In the genomic region with DNA sequence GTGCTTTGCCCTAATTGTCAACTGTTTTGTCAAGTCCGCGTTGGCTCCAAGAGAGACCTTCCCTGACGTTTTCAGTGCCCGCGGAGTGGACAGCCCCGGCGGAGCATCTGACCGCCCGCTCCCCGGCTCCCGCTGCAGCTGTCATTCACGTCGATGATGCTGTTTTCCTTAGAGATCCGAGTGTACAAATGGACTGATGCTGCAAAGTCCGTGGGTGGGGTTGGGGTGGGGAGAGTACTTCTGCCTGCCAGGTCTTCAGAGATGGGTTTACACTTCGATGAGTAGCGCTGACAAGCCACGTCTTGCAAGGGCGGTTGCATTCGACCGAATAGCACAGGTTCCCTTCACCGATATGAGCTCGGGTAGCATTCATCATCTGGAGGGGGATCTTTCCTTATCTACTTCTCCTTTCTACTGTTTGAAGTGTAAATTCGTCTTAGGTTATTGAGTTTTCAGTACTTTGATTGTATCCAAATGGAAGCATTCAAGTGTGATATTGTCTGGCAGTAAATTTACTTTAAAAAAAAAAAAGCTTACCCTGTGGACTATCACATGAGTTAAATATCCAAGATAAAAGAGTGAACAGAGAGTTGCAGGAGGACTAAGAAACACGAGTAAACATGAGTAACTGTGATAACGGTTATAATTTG, we compare ENCODE assay signal across 8 mouse cellular contexts. TPM values are rescaled to one million over a fixed set of nuclear protein-coding genes. Genes with fewer than 3 reads are reported as not detected.
DNase-seq lines count a peak whose midpoint lies in the region; ATAC-seq and TF ChIP-seq lines count a peak whose summit lies in the region.

No protein-coding gene starts in this region.

- H3K36me3 ChIP-seq in heart, embryonic 12.5 days, result no peaks in the 10 kb centered on the region
- peaks cover 0 to 18% of the 10 kb centered on the region in 2 experiments; a peak in 2 of 4 replicates for H3K36me3 ChIP-seq in MEL (ENCODE audit: control insufficient read depth in 1 of 2, insufficient read depth in 2 of 2, low read length in 2 of 2)

- 0 out of 2 replicates have a peak, but pooled peaks cover 4% of the 10 kb centered on the region for H3K4me1 ChIP-seq in heart, embryonic 12.5 days (replicated peaks)
- peaks cover 4% of the 10 kb centered on the region in 2 experiments; a peak in 3 of 4 replicates for H3K4me1 ChIP-seq in MEL (ENCODE audit: control insufficient read depth in 1 of 2, insufficient read depth in 2 of 2, low read length in 2 of 2)

- TF ChIP-seq POLR2A in MEL (IDR thresholded peaks at IDR 0.05; ENCODE audit: control insufficient read depth in 1 of 2, insufficient read depth in 1 of 2, low read depth in 1 of 2, low read length in 2 of 2, poor library complexity in 1 of 2), result no peak

- no peak for DNase-seq in heart, adult 11 months
- peak; percentile 83 for DNase-seq in MEL (ENCODE audit: low read depth, low spot score)
- DNase-seq in left cerebral cortex, adult 11 months (ENCODE audit: low spot score), result no peak
- no peak for DNase-seq in right cerebral cortex, postnatal 4 days
- no peak for DNase-seq in adrenal gland, postnatal 25 days

- peak overlapping the region; percentile 82 for H3K9ac ChIP-seq in heart, embryonic 12.5 days
- H3K9ac ChIP-seq in MEL (ENCODE audit: control insufficient read depth, low read depth, low read length, poor library complexity, severe bottlenecking), result peak overlapping the region; percentile 94

- peak overlapping the region; percentile 88 for H3K4me3 ChIP-seq in heart, embryonic 12.5 days
- peak overlapping the region; percentile 87 to 90 for H3K4me3 ChIP-seq in MEL (ENCODE audit: control insufficient read depth in 1 of 2, insufficient read depth in 1 of 2, low read depth in 2 of 2, low read length in 2 of 2)

- H3K79me2 ChIP-seq in MEL (ENCODE audit: control insufficient read depth, insufficient read depth, low read length, poor library complexity), result peaks cover 18% of the 10 kb centered on the region

- H3K9me3 ChIP-seq in heart, embryonic 12.5 days (replicated peaks), result no peaks in the 10 kb centered on the region
- H3K9me3 ChIP-seq in MEL (replicated peaks; ENCODE audit: insufficient read depth, low read length), result no peaks in the 10 kb centered on the region

- TF ChIP-seq CTCF in MEL (IDR thresholded peaks at IDR 0.05 in 2 of 3, conservative IDR thresholded peaks at IDR 0.05 in 1 of 3; ENCODE audit: control insufficient read depth in 1 of 3, insufficient read depth in 1 of 3, low read depth in 2 of 3, low read length in 3 of 3, poor library complexity in 1 of 3, severe bottlenecking in 1 of 3), result no peak

- no peaks in the 10 kb centered on the region for H3K27me3 ChIP-seq in heart, embryonic 12.5 days (replicated peaks)
- no peaks in the 10 kb centered on the region for H3K27me3 ChIP-seq in MEL (ENCODE audit: control insufficient read depth in 1 of 2, insufficient read depth in 2 of 2, low read length in 2 of 2)

- H3K27ac ChIP-seq in heart, embryonic 12.5 days (ENCODE audit: poor library complexity, severe bottlenecking), result peak overlapping the region; percentile 96
- H3K27ac ChIP-seq in MEL (ENCODE audit: control insufficient read depth, low read depth, low read length), result peak overlapping the region; percentile 90

- H3K4me2 ChIP-seq in heart, embryonic 12.5 days, result peak overlapping the region; percentile 83

- no peak for TF ChIP-seq RAD21 in MEL (IDR thresholded peaks at IDR 0.05; ENCODE audit: low read depth, low read length)

- 2% methylated on average over 26 of the region's 26 CpGs for WGBS in heart, embryonic 12.5 days

- peak; percentile 58 for ATAC-seq in heart, embryonic 12.5 days (ENCODE audit: insufficient number of reproducible peaks, low FRiP score)
- ATAC-seq in granulocyte monocyte progenitor cell, adult 5-6 weeks (replicated peaks; ENCODE audit: poor library complexity, severe bottlenecking), result peak; percentile 12; the same call in 1 of the 2 replicates
- peak; percentile 9 for ATAC-seq in megakaryocyte, adult 5-6 weeks (ENCODE audit: poor library complexity, severe bottlenecking)

- TF ChIP-seq EP300 in MEL (IDR thresholded peaks at IDR 0.05; ENCODE audit: low read depth in 1 of 2, low read length in 2 of 2), result peak; percentile 23 to 42; a peak in 2 of 4 replicates

TF ChIP-seq in MEL, 35 proteins besides CTCF, POLR2A, EP300 and RAD21:
- TF ChIP-seq MYC (IDR thresholded peaks at IDR 0.05; ENCODE audit: low read depth, low read length) (no peak), HCFC1 (IDR thresholded peaks at IDR 0.05; ENCODE audit: low read depth, low read length) (no peak), ZKSCAN1 (IDR thresholded peaks at IDR 0.05; ENCODE audit: low read depth, low read length) (no peak), SIN3A (IDR thresholded peaks at IDR 0.05; ENCODE audit: low read length) (no peak; the same call in 1 of the 2 replicates), POLR2AphosphoS2 (IDR thresholded peaks at IDR 0.05; ENCODE audit: low read length) (no peak), MAFK (IDR thresholded peaks at IDR 0.05; ENCODE audit: borderline replicate concordance, low read depth, low read length) (no peak), MAZ (IDR thresholded peaks at IDR 0.05; ENCODE audit: low read depth, low read length) (no peak), MXI1 (IDR thresholded peaks at IDR 0.05; ENCODE audit: low read depth, low read length) (no peak), BHLHE40 (IDR thresholded peaks at IDR 0.05; ENCODE audit: borderline replicate concordance, low read depth, low read length) (no peak), RCOR1 (IDR thresholded peaks at IDR 0.05; ENCODE audit: low read depth, low read length) (peak; percentile 46; the same call in 1 of the 2 replicates), CHD2 (IDR thresholded peaks at IDR 0.05; ENCODE audit: low read length) (no peak), ZC3H11A (IDR thresholded peaks at IDR 0.05; ENCODE audit: low read depth, low read length) (no peak), MYB (IDR thresholded peaks at IDR 0.05; ENCODE audit: low read depth, low read length) (no peak), NELFE (IDR thresholded peaks at IDR 0.05; ENCODE audit: low read depth, low read length) (no peak), MEF2A (IDR thresholded peaks at IDR 0.05; ENCODE audit: extremely low read depth, insufficient replicate concordance, low read depth, low read length, poor library complexity, severe bottlenecking) (no peak), JUND (IDR thresholded peaks at IDR 0.05; ENCODE audit: low read depth, low read length) (no peak), NRF1 (IDR thresholded peaks at IDR 0.05; ENCODE audit: insufficient read depth, low read depth, low read length, poor library complexity, severe bottlenecking) (no peak), SMC3 (IDR thresholded peaks at IDR 0.05; ENCODE audit: low read depth, low read length) (no peak), UBTF (IDR thresholded peaks at IDR 0.05; ENCODE audit: borderline replicate concordance, insufficient read depth, low read depth, low read length) (no peak), USF1 (IDR thresholded peaks at IDR 0.05; ENCODE audit: low read depth, low read length) (no peak), KAT2A (conservative IDR thresholded peaks at IDR 0.05; ENCODE audit: low read depth, low read length) (no peak), ZMIZ1 (IDR thresholded peaks at IDR 0.05; ENCODE audit: low read depth, low read length) (no peak), ETS1 (IDR thresholded peaks at IDR 0.05; ENCODE audit: low read depth, low read length) (peak; percentile 61; the same call in 1 of the 2 replicates), GATA1 (IDR thresholded peaks at IDR 0.05; ENCODE audit: low read depth, low read length) (peak; percentile 84), MAX (IDR thresholded peaks at IDR 0.05; ENCODE audit: low read length) (no peak), ELF1 (IDR thresholded peaks at IDR 0.05; ENCODE audit: low read depth, low read length) (no peak), GABPA (IDR thresholded peaks at IDR 0.05; ENCODE audit: low read depth, low read length) (no peak), TCF12 (IDR thresholded peaks at IDR 0.05; ENCODE audit: low read depth, low read length) (peak; percentile 44; the same call in 1 of the 2 replicates), ZNF384 (IDR thresholded peaks at IDR 0.05; ENCODE audit: low read depth, low read length) (peak; percentile 78), POLR2AphosphoS5 (IDR thresholded peaks at IDR 0.05; ENCODE audit: borderline replicate concordance, low read depth, low read length) (no peak), TAL1 (IDR thresholded peaks at IDR 0.05; ENCODE audit: low read length) (no peak), E2F4 (IDR thresholded peaks at IDR 0.05; ENCODE audit: borderline replicate concordance, low read depth, low read length) (no peak), TBP (IDR thresholded peaks at IDR 0.05; ENCODE audit: low read depth, low read length) (peak; percentile 62), CHD1 (IDR thresholded peaks at IDR 0.05; ENCODE audit: low read depth, low read length) (no peak), USF2 (IDR thresholded peaks at IDR 0.05; ENCODE audit: borderline replicate concordance in 1 of 2, insufficient read depth in 1 of 2, low read depth in 1 of 2, low read length in 2 of 2) (no peak)

RNA-seq across cellular contexts. Expression of a gene that starts 21.3 kb away (rescaled TPM):
- not detected in 2 replicates for polyA plus RNA-seq in heart, embryonic 12.5 days (2016; fragmentation: Nextera tagmentation; extraction: Ambion mirVana)
- not detected in 2 replicates for total RNA-seq in MEL (2012; rRNA removed)
- not detected for polyA plus RNA-seq in MEL (2012; ENCODE audit: insufficient read depth in 1 of 2, insufficient read length in 2 of 2, low read depth in 1 of 2, low replicate concordance in 2 of 2, missing spikeins in 1 of 2)
- total RNA-seq in granulocyte monocyte progenitor cell, adult 5-6 weeks (2014; fragmentation: Nextera tagmentation), result not detected in 2 replicates
- total RNA-seq in granulocyte monocyte progenitor cell, adult 5-6 weeks (2017), result not detected in 2 replicates
- total RNA-seq in megakaryocyte, adult 5-6 weeks (2015), result not detected in 2 replicates
- total RNA-seq in megakaryocyte, adult 5-6 weeks (2017), result not detected in 2 replicates
- not detected in 2 replicates for total RNA-seq in adrenal gland, postnatal 25 days (2021)

RNA-seq across cellular contexts. Expression of a gene that starts 35.0 kb away (rescaled TPM):
- polyA plus RNA-seq in heart, embryonic 12.5 days (2016; fragmentation: Nextera tagmentation; extraction: Ambion mirVana), result 15.9 and 16.5 TPM in 2 replicates
- total RNA-seq in MEL (2012; rRNA removed), result 8.7 and 9.0 TPM in 2 replicates
- polyA plus RNA-seq in MEL (2012; ENCODE audit: insufficient read depth in 1 of 2, insufficient read length in 2 of 2, low read depth in 1 of 2, low replicate concordance in 2 of 2, missing spikeins in 1 of 2), result 10 to 100 TPM in 1 of 2 experiments, not detected in 1; 11.9 TPM
- total RNA-seq in granulocyte monocyte progenitor cell, adult 5-6 weeks (2014; fragmentation: Nextera tagmentation), result 16.5 and 17.3 TPM in 2 replicates
- 25.8 and 33.2 TPM in 2 replicates for total RNA-seq in granulocyte monocyte progenitor cell, adult 5-6 weeks (2017)
- 14.7 and 15.6 TPM in 2 replicates for total RNA-seq in megakaryocyte, adult 5-6 weeks (2015)
- total RNA-seq in megakaryocyte, adult 5-6 weeks (2017), result 16.1 and 16.3 TPM in 2 replicates
- total RNA-seq in adrenal gland, postnatal 25 days (2021), result 19.7 and 22.7 TPM in 2 replicates
